Mouse (Mus musculus): ENCODE measurements around the gene Wnt5b. TPM values are rescaled to one million over a fixed set of nuclear protein-coding genes. Genes with fewer than 3 reads are reported as not detected.

Gene Wnt5b
- total RNA-seq, 1 experiment from 2014 or later = 0.23 TPM

DNA sequence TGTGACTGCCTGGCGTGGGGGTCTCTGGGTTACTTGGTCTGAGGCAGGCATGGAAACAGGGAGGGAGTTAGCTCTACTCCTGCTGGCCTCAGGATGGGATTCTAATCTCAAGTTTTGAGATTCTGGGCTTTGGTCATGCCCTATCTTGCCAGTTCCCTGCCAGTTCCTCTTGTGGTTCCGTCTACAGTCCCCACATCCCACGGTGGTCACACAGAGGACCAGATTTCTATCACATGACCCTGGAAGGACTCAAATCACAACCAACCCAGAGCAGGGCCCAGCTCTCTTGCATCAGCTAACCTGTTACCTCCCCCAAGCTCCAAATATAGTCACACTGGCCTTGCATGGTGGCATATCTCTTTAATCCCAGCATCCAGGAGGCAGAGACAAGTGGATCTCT is 14.5 kb downstream of the Wnt5b start:
- no peak for ATAC-seq (ENCODE audit: extremely low read depth, insufficient number of reproducible peaks, low FRiP score, poor library complexity, severe bottlenecking)

DNA sequence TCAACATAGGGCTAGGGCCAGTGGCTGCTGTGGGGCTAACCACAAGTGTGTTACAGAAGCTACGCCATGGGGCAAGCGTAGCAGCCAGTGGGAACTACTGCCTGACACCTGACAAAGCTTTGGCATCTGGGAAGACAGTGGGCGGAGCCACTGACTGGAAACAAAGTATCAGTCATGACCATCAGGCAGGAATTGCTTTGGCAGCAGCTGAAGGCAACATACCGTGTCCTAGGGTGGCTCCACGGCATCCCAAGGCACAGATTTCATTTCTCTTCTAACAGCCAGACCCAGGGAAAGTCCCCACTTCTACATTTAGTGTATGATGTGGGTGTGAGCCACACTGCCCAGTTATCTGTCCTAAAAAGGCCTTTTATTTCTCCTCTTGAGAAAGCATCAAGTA is 17.6 kb downstream of the Wnt5b start:
- no peak for ATAC-seq (ENCODE audit: extremely low read depth, insufficient number of reproducible peaks, low FRiP score, poor library complexity, severe bottlenecking)

DNA sequence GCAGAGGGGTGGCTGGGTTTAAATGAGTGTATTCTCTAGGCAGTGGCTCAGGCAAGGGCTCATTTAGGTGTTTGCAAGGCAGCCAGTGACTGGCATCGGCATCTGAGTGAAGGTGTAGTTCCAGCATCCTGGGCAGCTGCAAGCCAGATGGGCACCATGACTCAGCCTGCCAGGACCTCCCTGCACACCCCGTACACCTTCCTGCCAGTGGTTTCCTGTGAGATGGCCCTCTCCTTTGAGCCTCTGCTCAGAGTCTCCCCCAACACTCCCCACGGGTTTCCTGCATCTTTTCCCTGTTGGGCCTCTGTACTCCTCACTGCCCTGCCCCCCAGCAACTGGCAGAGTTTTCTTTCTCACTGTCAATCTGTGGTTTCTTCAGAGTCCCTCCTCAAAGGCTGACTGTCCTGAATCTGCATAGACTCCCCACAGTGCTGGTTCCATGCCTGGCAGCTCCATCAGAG is 22.2 kb downstream of the Wnt5b start:
- 0 out of 2 replicates have a peak, but pooled peaks have one; percentile 9 for ATAC-seq (ENCODE audit: extremely low read depth, insufficient number of reproducible peaks, low FRiP score, poor library complexity, severe bottlenecking)

DNA sequence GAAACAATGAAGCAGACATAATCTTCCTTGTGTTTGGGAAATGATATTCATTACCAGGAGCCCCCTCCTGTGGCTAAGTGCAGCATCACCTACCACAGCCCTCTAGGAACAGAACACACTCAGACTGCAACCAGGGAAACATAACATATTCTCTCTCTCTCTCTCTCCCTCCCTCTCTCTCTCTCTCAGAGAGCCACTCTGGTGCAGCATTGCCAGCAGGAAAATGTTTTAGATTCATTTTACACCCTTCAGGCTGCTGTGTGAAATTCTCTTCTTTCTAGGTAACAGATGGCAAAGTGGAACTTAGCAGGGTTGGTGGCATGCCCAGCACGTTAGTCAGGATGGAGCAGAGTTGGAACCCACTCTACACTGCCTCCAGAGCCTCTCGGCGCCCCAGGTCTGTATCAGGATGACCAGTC is 22.7 kb downstream of the Wnt5b start:
- ATAC-seq (ENCODE audit: extremely low read depth, insufficient number of reproducible peaks, low FRiP score, poor library complexity, severe bottlenecking) = no peak

DNA sequence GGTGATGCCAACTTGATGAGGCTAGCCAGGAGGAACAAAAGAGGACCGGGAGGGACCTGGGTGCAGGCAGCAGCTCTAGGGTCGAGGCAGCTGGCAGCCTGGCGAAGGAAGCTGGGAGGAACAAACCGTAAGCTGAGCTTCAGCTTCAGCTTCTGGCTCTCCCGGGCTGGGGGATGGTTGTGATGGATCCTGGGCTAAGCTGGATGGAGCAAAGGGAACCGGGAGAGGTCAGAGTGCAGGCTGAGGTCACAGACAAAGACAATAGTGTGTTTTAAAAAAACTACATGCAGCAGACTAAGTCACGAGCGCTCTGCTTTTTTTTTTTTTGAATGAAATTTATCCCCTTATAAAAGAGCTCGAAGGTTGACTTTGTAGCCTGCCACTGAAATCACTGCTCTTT is 23.4 kb downstream of the Wnt5b start:
- ATAC-seq (ENCODE audit: extremely low read depth, insufficient number of reproducible peaks, low FRiP score, poor library complexity, severe bottlenecking) = no peak

DNA sequence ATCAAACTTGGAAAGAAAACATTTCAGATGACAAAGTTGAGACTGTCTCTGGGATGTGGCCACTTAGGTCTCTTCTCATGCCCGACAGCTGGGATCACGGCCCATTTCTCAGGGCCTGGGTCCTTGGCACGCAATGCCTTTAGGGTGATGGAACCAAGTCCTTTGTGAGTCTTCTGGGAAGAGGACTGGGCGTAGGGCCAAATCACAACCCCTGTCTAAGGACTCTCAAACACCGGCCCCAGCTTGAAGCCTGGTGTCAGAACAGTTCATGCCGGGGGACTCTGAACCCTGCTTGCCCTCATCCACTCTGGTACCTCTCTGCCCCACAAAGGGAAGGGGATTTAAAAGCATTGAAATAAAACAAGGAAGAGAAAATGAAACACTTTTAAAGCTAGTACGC is 30.1 kb downstream of the Wnt5b start:
- ATAC-seq (ENCODE audit: extremely low read depth, insufficient number of reproducible peaks, low FRiP score, poor library complexity, severe bottlenecking) = no peak

DNA sequence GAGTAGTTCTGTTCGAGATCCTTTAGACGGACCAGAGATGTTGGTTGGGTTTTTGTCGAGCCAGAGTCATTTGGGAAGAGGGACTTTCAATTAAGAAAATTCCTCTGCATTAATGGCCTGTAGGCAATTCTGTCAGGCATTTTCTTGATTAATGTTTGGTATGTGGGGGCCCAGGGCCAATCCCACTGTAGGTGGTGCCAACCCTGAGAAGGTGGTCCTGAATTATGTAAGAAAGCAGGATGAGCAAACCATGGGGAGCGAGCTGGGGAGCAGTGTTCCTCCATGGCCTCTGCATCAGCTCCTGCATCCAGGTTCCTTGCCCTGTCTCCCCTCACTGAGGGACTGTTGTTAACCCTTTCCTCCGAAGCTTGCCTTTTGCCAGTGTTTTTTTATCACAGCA is 30.7 kb downstream of the Wnt5b start:
- ATAC-seq (ENCODE audit: extremely low read depth, insufficient number of reproducible peaks, low FRiP score, poor library complexity, severe bottlenecking) = no peak

DNA sequence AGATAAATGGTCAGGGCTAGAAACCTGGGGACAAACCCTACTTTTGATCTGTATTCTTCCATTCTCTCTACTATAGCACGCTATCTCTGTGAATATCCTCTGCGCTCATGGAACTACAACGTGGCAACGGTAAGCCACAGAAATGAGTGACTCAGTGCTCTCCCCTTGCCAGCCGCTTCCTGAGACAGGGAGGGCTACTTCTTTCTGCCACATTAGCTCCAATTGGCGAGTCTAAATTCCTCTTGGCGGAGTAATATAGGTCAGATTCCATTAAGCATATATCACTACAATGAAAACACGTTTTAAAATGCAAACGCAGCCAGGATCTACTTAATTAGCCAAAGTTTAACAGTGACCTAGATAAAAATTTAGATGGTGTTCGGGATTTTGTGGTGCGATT is 31.4 kb downstream of the Wnt5b start:
- no peak for ATAC-seq (ENCODE audit: extremely low read depth, insufficient number of reproducible peaks, low FRiP score, poor library complexity, severe bottlenecking)

DNA sequence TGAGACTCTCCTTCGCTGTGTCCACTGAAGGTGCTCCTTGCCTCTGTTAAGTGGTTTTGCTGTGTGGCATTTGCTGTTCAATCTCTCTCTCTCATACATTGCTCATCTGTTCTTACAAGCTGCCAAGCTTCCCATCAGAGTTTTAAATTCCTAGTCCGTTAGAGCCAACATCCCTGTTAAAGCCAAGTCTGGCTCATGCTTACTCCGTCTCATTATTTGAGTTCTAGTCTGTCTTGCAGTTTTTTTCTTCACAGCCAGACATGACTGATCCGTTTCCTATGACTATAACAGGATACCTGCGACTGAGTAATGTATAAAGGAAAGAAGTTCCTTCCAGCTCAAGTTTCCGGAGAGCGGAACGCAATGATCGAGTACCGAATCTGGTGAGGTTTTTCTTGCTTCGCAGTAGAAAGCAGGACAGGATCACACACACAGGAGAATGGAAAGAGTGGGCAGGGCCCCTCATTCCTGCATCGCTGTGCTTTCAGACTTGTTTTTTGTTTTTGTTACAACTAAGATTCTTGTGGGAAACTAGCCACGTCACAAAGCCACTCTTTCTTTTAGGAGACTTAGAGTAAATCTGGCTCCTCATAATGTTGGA is 34.6 kb downstream of the Wnt5b start:
- no peak for ATAC-seq (ENCODE audit: extremely low read depth, insufficient number of reproducible peaks, low FRiP score, poor library complexity, severe bottlenecking)

DNA sequence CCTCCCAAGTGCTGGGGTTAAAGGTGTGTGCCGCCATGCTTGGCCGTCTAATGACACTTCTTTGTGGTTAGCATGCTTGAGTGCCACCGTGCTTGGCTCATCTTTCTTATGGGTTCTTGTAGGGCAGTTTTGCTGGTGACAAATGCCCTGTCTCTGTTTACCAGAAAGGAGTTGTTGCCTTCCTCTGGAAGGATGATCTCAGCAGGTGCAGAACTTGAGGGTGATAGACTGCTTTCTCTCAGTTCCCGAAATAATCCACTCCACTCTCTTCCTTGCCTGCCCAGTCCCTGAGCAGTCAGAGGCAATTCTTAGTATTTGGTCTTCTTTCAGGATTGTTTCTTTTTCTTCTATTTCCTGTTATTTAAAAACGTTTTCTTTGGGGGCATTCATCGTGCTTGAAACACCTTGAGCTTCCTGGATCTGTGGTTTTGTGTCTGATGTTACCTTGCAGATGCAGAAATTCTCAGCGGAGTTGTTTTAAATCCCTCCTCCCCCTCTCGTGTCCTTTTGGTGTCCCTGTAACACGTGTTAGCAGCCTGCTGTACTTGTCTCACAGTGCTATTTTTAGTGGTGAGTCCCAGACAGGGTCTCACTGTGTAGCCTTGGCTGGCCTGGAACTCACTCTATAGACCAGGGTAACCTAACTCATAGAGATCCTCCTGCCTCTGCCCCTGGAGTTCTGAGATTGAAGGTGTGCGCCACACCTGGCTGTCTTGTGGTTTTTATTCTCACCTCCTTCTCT is 35.3 kb downstream of the Wnt5b start:
- no peak for ATAC-seq (ENCODE audit: extremely low read depth, insufficient number of reproducible peaks, low FRiP score, poor library complexity, severe bottlenecking)

DNA sequence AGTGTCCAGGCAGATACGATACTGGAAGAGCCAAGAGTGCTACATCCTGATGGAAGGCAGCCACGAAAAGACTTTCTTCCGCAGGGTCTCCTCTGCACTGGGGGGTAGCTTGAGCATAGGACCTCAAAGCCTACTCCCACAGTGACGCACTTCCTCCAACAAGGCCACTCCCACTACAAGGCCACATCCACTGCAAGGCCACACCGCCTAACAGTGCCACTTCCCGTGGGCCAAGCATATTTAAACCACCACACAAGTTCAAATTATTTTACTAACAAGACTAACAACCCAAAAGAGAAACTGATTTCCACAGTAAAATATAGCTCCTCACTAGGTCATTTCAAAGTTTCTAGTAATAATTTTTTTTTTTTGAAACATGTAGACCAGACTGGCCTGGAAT is 35.9 kb downstream of the Wnt5b start:
- ATAC-seq (ENCODE audit: extremely low read depth, insufficient number of reproducible peaks, low FRiP score, poor library complexity, severe bottlenecking) = no peak

DNA sequence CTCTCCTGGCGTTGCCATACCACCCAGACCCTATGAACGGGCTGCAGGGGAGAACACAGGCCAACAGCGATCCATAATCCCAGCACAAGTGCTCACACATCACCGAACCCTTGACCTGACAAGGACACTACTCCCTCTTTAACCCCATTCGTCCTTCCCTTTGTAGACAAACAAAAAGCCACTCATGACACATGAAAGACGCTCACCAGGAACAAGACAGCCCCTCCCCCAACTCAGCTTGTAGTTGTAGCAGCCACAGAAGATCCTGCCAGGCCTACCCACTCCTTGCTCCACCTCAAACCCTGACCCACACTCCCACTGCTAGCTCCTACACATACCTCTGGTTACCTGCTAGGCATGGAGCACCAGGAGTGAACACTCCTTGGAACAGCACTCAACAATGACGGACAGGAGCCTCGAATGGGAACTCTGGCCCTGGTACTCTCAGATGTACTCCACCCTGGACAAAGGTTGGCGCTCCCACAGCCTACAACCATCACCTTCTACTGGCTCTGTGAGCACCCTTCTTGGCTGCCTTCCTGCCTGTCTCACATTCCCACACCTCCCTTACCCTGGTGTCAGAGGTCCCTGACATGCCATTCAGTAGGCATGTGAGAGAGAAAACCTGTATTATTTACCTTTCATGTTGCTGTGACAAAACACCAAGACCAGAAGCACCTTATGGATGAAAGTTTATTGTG is 38.5 kb downstream of the Wnt5b start:
- ATAC-seq (ENCODE audit: extremely low read depth, insufficient number of reproducible peaks, low FRiP score, poor library complexity, severe bottlenecking) = no peak

DNA sequence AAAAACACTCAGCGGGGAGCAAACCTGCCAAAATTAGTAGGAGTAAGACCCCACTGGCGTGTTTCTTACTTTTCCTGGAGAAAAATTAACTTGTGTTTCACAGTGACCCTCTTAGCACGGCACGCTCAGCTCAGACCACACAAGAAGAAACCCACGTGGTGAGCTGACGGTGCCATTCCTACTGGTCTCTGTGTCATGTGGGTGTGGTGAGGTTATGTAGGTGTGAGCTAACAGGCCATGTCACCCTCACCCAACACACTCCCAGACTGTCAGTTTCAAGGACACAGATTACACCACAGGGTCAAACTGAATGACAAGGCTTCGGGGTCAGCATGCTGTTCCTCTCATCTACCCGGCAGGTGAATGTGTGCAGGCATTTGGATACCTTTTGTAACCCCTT is 39.4 kb downstream of the Wnt5b start:
- no peak for ATAC-seq (ENCODE audit: extremely low read depth, insufficient number of reproducible peaks, low FRiP score, poor library complexity, severe bottlenecking)

DNA sequence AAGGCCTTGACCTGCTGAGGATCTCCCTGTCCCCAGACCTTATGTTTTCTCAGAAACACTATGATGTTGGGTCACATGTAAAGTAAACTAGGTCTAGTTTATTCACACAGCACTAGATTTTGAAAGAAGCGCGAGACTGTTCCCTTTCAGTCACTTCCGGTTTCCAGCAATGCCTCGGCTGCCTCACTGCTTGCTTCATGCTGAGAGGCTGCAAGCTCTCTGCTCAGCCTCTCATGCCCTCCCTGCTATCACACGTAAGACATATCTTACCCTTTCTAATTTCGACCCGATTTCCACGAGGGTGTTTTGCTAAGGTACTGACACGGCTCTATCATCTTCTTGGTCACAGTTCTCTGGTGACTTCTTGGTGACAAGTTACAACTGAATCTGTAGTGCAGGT is 42.1 kb downstream of the Wnt5b start:
- ATAC-seq (ENCODE audit: extremely low read depth, insufficient number of reproducible peaks, low FRiP score, poor library complexity, severe bottlenecking) = peak; percentile 48; the same call in 1 of the 2 replicates

DNA sequence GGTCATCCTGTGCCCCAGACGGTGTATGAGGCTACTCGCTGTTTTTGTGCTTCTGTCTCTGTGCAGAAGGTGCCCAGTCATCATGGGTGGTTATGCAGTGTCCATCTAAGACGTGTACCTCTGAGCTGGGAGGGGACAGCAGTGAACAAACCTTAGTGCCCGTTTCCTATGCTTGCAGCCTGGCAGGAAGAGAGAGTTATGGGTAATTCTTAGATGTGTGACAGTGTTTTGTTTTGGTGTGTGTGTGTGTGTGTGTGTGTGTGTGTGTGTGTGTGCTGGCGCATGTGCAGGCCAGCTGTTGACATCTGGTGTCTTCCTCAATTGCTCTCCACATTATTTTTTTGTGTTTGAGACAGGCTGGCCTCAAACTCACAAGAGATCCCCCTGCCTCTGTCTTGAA is 44.1 kb downstream of the Wnt5b start:
- peak; percentile 11; the same call in 1 of the 2 replicates for ATAC-seq (ENCODE audit: extremely low read depth, insufficient number of reproducible peaks, low FRiP score, poor library complexity, severe bottlenecking)

DNA sequence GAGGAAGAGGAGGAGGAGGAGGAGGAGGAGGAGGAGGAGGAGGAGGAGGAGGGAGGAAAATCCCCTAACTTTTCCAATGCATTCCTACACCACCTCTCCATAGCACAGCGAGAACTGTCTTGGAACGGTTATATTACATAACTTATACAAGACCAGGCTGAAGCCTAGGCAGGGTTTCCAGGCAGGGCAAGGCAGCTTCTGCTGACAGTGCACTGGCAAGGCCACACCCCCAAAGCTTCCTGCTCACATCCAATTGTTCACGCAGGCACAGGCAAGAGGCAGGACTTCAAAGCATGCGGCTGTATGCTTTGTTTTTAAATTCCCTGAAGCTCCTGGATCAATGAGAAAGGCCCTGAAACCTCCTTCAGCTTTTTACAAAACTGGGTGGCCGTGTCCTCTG is 44.9 kb downstream of the Wnt5b start:
- no peak for ATAC-seq (ENCODE audit: extremely low read depth, insufficient number of reproducible peaks, low FRiP score, poor library complexity, severe bottlenecking)

DNA sequence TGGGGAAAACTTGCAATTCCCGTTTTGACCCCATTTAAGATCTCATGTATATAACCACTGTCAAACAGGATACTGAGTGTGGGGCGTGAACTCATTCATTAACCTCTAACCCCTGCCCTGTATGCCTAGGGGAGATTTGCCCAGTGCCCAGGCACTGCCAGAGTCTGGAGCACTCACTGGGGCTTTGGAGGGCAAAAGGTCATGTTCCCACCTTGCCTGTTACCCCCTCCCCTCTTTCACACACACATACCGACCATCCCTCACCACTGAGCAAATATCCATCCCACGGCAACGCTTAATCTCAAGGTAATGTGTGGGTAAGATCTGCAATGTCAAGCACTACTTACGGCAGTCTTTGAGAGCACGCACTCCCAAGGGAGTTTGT is 51.5 kb downstream of the Wnt5b start:
- ATAC-seq (ENCODE audit: extremely low read depth, insufficient number of reproducible peaks, low FRiP score, poor library complexity, severe bottlenecking) = no peak

DNA sequence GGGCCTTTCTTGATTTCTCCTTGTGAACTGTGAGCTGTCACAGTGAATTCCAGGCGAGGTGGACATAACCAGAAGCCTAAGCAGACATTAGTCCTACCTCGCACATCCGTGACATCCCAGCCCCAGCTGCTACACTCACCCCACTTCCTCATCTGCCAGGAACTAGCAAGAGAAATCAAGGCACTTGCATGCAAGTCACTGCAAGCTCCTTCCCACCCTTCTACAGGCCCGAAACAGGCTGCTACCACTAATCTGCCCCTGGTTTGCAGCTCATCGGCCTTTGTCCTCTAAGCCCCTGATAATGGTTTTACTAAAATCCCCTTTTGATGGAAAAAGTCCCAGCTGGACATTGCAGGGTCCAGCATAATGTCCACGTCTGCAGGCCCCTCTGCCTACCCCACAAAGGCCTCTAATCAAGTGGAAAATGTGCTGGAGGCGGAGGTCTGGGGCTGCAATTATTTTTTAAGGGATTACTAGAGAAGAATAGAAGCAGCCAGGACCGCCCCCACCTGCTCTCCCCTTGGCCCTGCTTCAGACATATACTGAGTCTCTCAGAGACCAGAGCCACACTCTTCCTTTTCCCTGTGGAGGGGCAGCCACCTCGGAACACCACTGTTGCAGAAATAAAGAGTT is 52.0 kb downstream of the Wnt5b start:
- no peak for ATAC-seq (ENCODE audit: extremely low read depth, insufficient number of reproducible peaks, low FRiP score, poor library complexity, severe bottlenecking)

DNA sequence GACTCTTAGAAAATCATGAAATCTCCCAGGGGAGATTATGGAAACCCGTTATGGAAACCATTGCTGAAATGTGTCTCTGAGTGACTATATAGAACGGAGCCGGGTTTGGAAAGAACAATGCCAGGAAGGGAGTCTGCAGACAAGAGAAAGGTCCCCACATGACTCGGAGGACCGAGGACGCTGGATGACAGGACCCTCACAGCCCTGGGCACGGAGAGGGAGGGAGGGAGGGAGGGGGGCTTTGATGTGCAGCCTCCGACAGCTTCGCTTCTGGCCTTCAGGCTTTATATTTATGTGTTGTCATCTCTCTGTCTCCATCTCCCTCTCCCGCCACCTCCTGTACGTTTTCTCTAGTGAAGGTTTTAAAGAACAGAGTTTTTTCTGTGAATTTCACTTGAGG is 53.1 kb downstream of the Wnt5b start:
- no peak for ATAC-seq (ENCODE audit: extremely low read depth, insufficient number of reproducible peaks, low FRiP score, poor library complexity, severe bottlenecking)

DNA sequence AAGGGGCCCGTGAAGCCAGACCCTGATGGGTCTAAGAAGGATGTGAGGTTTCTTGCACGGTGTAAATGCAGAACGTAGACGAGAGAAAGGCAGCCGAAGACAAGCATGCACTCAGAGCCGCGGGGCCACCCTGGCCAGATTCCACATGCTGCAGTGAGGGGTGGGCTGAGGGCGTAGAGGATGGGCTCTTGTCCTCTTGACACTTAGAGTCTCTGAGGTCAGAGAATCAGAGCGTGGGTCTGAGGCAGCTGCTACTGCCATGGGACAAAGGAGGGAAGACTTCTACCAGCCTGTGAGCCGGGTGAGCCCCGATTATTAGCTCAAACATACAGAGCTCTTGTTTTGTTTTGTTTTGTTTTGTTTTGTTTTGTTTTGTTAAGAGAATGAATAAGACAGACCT is 53.6 kb downstream of the Wnt5b start:
- no peak for ATAC-seq (ENCODE audit: extremely low read depth, insufficient number of reproducible peaks, low FRiP score, poor library complexity, severe bottlenecking)

All from neutrophil, adult 5-6 weeks (primary cell).